Mouse (Mus musculus) forebrain, embryonic 16.5 days (tissue): ENCODE data around the gene Gpatch2. TPM values are rescaled to one million over a fixed set of nuclear protein-coding genes. Genes with fewer than 3 reads are reported as not detected.

Source experiments
- ATAC-seq: fragments of 200-750 bp; cut with Nextera tagmentation; 2 replicates; pipeline ENCODE4 v1.8.0; 2017; ENCODE audit warnings: mild to moderate bottlenecking, moderate library complexity
- H3K27ac ChIP-seq: fragments of 300-500 bp; sonication (generic); 2 replicates; pipeline ENCODE4 v1.5.1; 2014; ENCODE audit warnings: low read length, control low read depth
- H3K27me3 ChIP-seq: fragments of 300-500 bp; sonication (generic); replicated peaks from 2 replicates; pipeline ENCODE4 v1.6.1; 2014; ENCODE audit warnings: low read length; ENCODE audit not compliant: control insufficient read depth, insufficient read depth
- H3K36me3 ChIP-seq: fragments of 300-500 bp; sonication (generic); 2 replicates; pipeline ENCODE4 v1.6.1; 2014; ENCODE audit not compliant: control insufficient read depth, insufficient read depth
- H3K4me1 ChIP-seq: fragments of 300-500 bp; sonication (generic); replicated peaks from 2 replicates; pipeline ENCODE4 v1.6.1; 2014; ENCODE audit warnings: low read length; ENCODE audit not compliant: control insufficient read depth, insufficient read depth
- H3K4me2 ChIP-seq: fragments of 300-500 bp; sonication (generic); 2 replicates; pipeline ENCODE4 v1.6.1; 2014; ENCODE audit warnings: mild to moderate bottlenecking, low read length, control low read depth
- H3K4me3 ChIP-seq: fragments of 300-500 bp; sonication (generic); replicated peaks from 2 replicates; pipeline ENCODE4 v1.5.1; 2014; ENCODE audit warnings: mild to moderate bottlenecking, low read length, control low read depth
- H3K9ac ChIP-seq: fragments of 300-500 bp; sonication (generic); replicated peaks from 2 replicates; pipeline ENCODE4 v1.6.1; 2014; ENCODE audit warnings: low read depth, low read length, control low read depth
- H3K9me3 ChIP-seq: fragments of 300-500 bp; sonication (generic); 2 replicates; pipeline ENCODE4 v1.6.1; 2016; ENCODE audit warnings: low read length; ENCODE audit not compliant: control insufficient read depth
- WGBS: fragments of 180-500 bp; shearing (Covaris S2); extraction: QIAGEN DNeasy Blood & Tissue Kit; methylation state at CpG from one replicate; pipeline ENCODE4 v1.1.7; 2014; 5-methylcytosine and 5-hydroxymethylcytosine counted together
- polyA plus RNA-seq: library from polyadenylated mRNA; unstranded; fragments of >200 nt; fragmentation: Nextera tagmentation; extraction: Ambion mirVana; gene quantifications from 2 replicates; pipeline ENCODE4 v1.2.1, GENCODE M21; 2015

Gene Gpatch2
- polyA plus RNA-seq, 1 experiment from 2014 or later = 17.0 TPM

GRCm38 (mm10) chr1:187279776-187280175 lies 64.5 kb downstream of the Gpatch2 start:
- H3K36me3 ChIP-seq = no peaks in the 10 kb centered on the region
- ATAC-seq = no peak
- no peak overlapping the region for H3K4me2 ChIP-seq
- H3K9ac ChIP-seq = no peak overlapping the region
- no peaks in the 10 kb centered on the region for H3K9me3 ChIP-seq
- peaks cover 8% of the 10 kb centered on the region for H3K4me1 ChIP-seq
- no peak overlapping the region for H3K27ac ChIP-seq
- 84% methylated on average over 4 of the region's 4 CpGs for WGBS
- H3K27me3 ChIP-seq = no peaks in the 10 kb centered on the region
- no peak overlapping the region for H3K4me3 ChIP-seq

GRCm38 (mm10) chr1:187282321-187282720 lies 67.0 kb downstream of the Gpatch2 start:
- WGBS = 55% methylated on average over 3 of the region's 3 CpGs
- H3K4me1 ChIP-seq = peaks cover 8% of the 10 kb centered on the region
- H3K9me3 ChIP-seq = no peaks in the 10 kb centered on the region
- ATAC-seq = no peak
- no peak overlapping the region for H3K4me3 ChIP-seq
- no peaks in the 10 kb centered on the region for H3K36me3 ChIP-seq
- no peak overlapping the region for H3K9ac ChIP-seq
- no peak overlapping the region for H3K27ac ChIP-seq
- no peak overlapping the region for H3K4me2 ChIP-seq
- no peaks in the 10 kb centered on the region for H3K27me3 ChIP-seq

GRCm38 (mm10) chr1:187282804-187283203 lies 67.5 kb downstream of the Gpatch2 start:
- peak; percentile 33; the same call in 1 of the 2 replicates for ATAC-seq
- 60% methylated on average over 6 of the region's 6 CpGs for WGBS
- H3K27ac ChIP-seq = no peak overlapping the region

GRCm38 (mm10) chr1:187285735-187286134 lies 70.4 kb downstream of the Gpatch2 start:
- H3K4me1 ChIP-seq = peaks cover 8% of the 10 kb centered on the region
- H3K27me3 ChIP-seq = no peaks in the 10 kb centered on the region
- WGBS = 84% methylated on average over 8 of the region's 8 CpGs
- no peak overlapping the region for H3K27ac ChIP-seq
- no peak for ATAC-seq
- H3K4me3 ChIP-seq = no peak overlapping the region
- no peaks in the 10 kb centered on the region for H3K36me3 ChIP-seq
- H3K9ac ChIP-seq = no peak overlapping the region
- H3K9me3 ChIP-seq = no peaks in the 10 kb centered on the region
- H3K4me2 ChIP-seq = no peak overlapping the region

More at GRCm38 (mm10) chr1:187282804-187283203, 67.5 kb downstream of the Gpatch2 start:
- Histone ChIP-seq H3K4me2 (no peak overlapping the region), H3K27me3 (no peaks in the 10 kb centered on the region), H3K36me3 (no peaks in the 10 kb centered on the region), H3K4me1 (peaks cover 8% of the 10 kb centered on the region), H3K4me3 (no peak overlapping the region), H3K9ac (no peak overlapping the region), H3K9me3 (no peaks in the 10 kb centered on the region)

GRCm38 (mm10) chr1:187286411-187286810 lies 71.1 kb downstream of the Gpatch2 start:
- Histone ChIP-seq H3K4me2 (no peak overlapping the region), H3K4me1 (peaks cover 8% of the 10 kb centered on the region), H3K4me3 (no peak overlapping the region), H3K36me3 (no peaks in the 10 kb centered on the region), H3K27ac (no peak overlapping the region), H3K9ac (no peak overlapping the region), H3K9me3 (no peaks in the 10 kb centered on the region), H3K27me3 (no peaks in the 10 kb centered on the region)
- WGBS = 94% methylated on average over 4 of the region's 4 CpGs
- no peak for ATAC-seq

GRCm38 (mm10) chr1:187286924-187287323 lies 71.6 kb downstream of the Gpatch2 start:
- no peaks in the 10 kb centered on the region for H3K27me3 ChIP-seq
- ATAC-seq = no peak
- 62% methylated on average over 3 of the region's 3 CpGs for WGBS
- H3K9me3 ChIP-seq = no peaks in the 10 kb centered on the region
- no peaks in the 10 kb centered on the region for H3K36me3 ChIP-seq
- H3K4me1 ChIP-seq = peaks cover 8% of the 10 kb centered on the region
- H3K27ac ChIP-seq = no peak overlapping the region
- H3K4me3 ChIP-seq = no peak overlapping the region
- no peak overlapping the region for H3K9ac ChIP-seq
- H3K4me2 ChIP-seq = no peak overlapping the region

GRCm38 (mm10) chr1:187290186-187290585 lies 74.9 kb downstream of the Gpatch2 start:
- WGBS = 93% methylated on average over 7 of the region's 7 CpGs

GRCm38 (mm10) chr1:187291480-187292394 lies 76.4 kb downstream of the Gpatch2 start:
- H3K27me3 ChIP-seq = no peaks in the 10 kb centered on the region
- WGBS = 88% methylated on average over 10 of the region's 10 CpGs
- no peaks in the 10 kb centered on the region for H3K9me3 ChIP-seq
- no peak overlapping the region for H3K4me2 ChIP-seq
- no peak overlapping the region for H3K4me3 ChIP-seq
- H3K4me1 ChIP-seq = no peaks in the 10 kb centered on the region
- no peaks in the 10 kb centered on the region for H3K36me3 ChIP-seq
- ATAC-seq = no peak
- H3K9ac ChIP-seq = no peak overlapping the region
- H3K27ac ChIP-seq = no peak overlapping the region

More at GRCm38 (mm10) chr1:187290186-187290585, 74.9 kb downstream of the Gpatch2 start:
- H3K27ac ChIP-seq = no peak overlapping the region
- no peaks in the 10 kb centered on the region for H3K36me3 ChIP-seq
- H3K9me3 ChIP-seq = no peaks in the 10 kb centered on the region
- no peak overlapping the region for H3K9ac ChIP-seq
- no peak for ATAC-seq
- no peaks in the 10 kb centered on the region for H3K4me1 ChIP-seq
- H3K27me3 ChIP-seq = no peaks in the 10 kb centered on the region
- no peak overlapping the region for H3K4me2 ChIP-seq
- no peak overlapping the region for H3K4me3 ChIP-seq

GRCm38 (mm10) chr1:187292395-187292749 lies 77.1 kb downstream of the Gpatch2 start:
- WGBS = 97% methylated on average over 3 of the region's 3 CpGs
- Histone ChIP-seq H3K9ac (no peak overlapping the region), H3K27ac (no peak overlapping the region), H3K36me3 (no peaks in the 10 kb centered on the region), H3K9me3 (no peaks in the 10 kb centered on the region), H3K27me3 (no peaks in the 10 kb centered on the region), H3K4me1 (no peaks in the 10 kb centered on the region), H3K4me3 (no peak overlapping the region), H3K4me2 (no peak overlapping the region)
- ATAC-seq = no peak
